Mouse (Mus musculus): Measurements from ENCODE around the gene Ubn1.
A peak's percentile ranks its signal among the peaks of the same experiment; 100 is the strongest.

Gene Ubn1

GRCm38 (mm10) chr16:5049774-5050234, at the start of gene Ubn1, which contains the start of gene Glyr1:
Ubn1 (plus strand) TSS chr16:5050057.
Glyr1 (minus strand) TSS chr16:5049863.
- DNase-seq (ENCODE audit: low spot score): peak; percentile 100

- no peak for DNase-seq (ENCODE audit: low spot score)
Measured at GRCm38 (mm10) chr16:5000611-5001010, 49.2 kb upstream of the Ubn1 start.

GRCm38 (mm10) chr16:5007067-5007466, 42.8 kb upstream of the Ubn1 start, which contains the start of gene Smim22:
Smim22 (plus strand) TSS chr16:5007288.
- no peak for DNase-seq (ENCODE audit: low spot score)

- no peak for DNase-seq (ENCODE audit: low spot score)
Measured at GRCm38 (mm10) chr16:5007492-5007891, 42.4 kb upstream of the Ubn1 start.

- DNase-seq (ENCODE audit: low spot score): no peak
Measured at GRCm38 (mm10) chr16:5008076-5008475, 41.8 kb upstream of the Ubn1 start.

GRCm38 (mm10) chr16:5010371-5010935, 39.4 kb upstream of the Ubn1 start:
- no peak for DNase-seq (ENCODE audit: low spot score)

GRCm38 (mm10) chr16:5011285-5011684, 38.6 kb upstream of the Ubn1 start:
- no peak for DNase-seq (ENCODE audit: low spot score)

- no peak for DNase-seq (ENCODE audit: low spot score)
Measured at GRCm38 (mm10) chr16:5012036-5013005, 37.5 kb upstream of the Ubn1 start.

- DNase-seq (ENCODE audit: low spot score): peak; percentile 99
Measured at GRCm38 (mm10) chr16:5013054-5013838, 36.6 kb upstream of the Ubn1 start, which contains the start of gene Rogdi. Rogdi (minus strand) TSS chr16:5013553.

- no peak for DNase-seq (ENCODE audit: low spot score)
Measured at GRCm38 (mm10) chr16:5014578-5014977, 35.3 kb upstream of the Ubn1 start.

GRCm38 (mm10) chr16:5024021-5024420, 25.8 kb upstream of the Ubn1 start:
- no peak for DNase-seq (ENCODE audit: low spot score)

GRCm38 (mm10) chr16:5029847-5030246, 20.0 kb upstream of the Ubn1 start:
- no peak for DNase-seq (ENCODE audit: low spot score)

GRCm38 (mm10) chr16:5035591-5035990, 14.3 kb upstream of the Ubn1 start:
- DNase-seq (ENCODE audit: low spot score): no peak

GRCm38 (mm10) chr16:5036649-5037234, 13.1 kb upstream of the Ubn1 start:
- no peak for DNase-seq (ENCODE audit: low spot score)

GRCm38 (mm10) chr16:5045322-5045721, 4.5 kb upstream of the Ubn1 start:
- no peak for DNase-seq (ENCODE audit: low spot score)

GRCm38 (mm10) chr16:5049182-5049773, 579 bp upstream of the Ubn1 start:
- DNase-seq (ENCODE audit: low spot score): no peak

GRCm38 (mm10) chr16:5050251-5051110, 624 bp downstream of the Ubn1 start:
- DNase-seq (ENCODE audit: low spot score): peak; percentile 45

- no peak for DNase-seq (ENCODE audit: low spot score)
Measured at GRCm38 (mm10) chr16:5058114-5058513, 8.3 kb downstream of the Ubn1 start.

GRCm38 (mm10) chr16:5063472-5063871, 13.6 kb downstream of the Ubn1 start:
- no peak for DNase-seq (ENCODE audit: low spot score)

- DNase-seq (ENCODE audit: low spot score): no peak
Measured at GRCm38 (mm10) chr16:5070321-5070720, 20.5 kb downstream of the Ubn1 start.

Data from testis, postnatal 14 days (tissue).